Mouse (Mus musculus): ENCODE measurements at regions not wholly inside any gene's neighbourhood (a gene's known extent, or its start where the extent isn't known, plus 50 kb on each side); places are given as distances from the start of the nearest gene placed in this dataset.

GRCm38 (mm10) chr1:143065493-143065892 is 575.0 kb upstream of the B3galt2 start:
- ATAC-seq (replicated peaks; ENCODE audit: low read depth, poor library complexity, severe bottlenecking), result peak; percentile 80

DNA sequence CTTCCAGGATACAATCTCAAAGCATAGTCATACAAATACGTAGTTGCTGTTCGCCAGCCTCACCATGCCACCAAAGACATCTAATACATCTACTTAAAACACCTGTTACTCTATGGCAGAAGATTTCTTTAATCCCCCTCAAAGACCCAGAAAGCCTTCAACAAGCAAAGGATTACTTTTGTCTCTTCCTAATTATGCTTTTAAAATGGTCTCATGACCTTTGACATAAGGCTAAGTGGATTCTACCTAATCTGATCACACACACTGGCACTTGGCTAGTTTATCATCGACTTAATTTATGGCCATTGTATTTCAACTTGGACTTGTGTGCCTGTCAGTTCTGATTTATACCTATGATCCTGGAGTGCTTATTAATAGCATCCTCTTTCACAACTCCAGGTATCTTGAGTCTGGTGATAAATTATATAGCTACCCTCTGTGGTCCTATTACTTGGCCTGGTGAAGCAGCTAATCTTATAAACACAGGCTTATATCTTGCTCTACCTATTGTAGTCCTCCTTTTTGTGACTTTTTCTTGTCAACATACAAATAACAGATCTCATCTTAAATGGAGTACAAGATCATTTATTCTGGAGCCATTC is 568.6 kb upstream of the B3galt2 start:
- no peak for ATAC-seq (replicated peaks; ENCODE audit: low read depth, poor library complexity, severe bottlenecking)

DNA sequence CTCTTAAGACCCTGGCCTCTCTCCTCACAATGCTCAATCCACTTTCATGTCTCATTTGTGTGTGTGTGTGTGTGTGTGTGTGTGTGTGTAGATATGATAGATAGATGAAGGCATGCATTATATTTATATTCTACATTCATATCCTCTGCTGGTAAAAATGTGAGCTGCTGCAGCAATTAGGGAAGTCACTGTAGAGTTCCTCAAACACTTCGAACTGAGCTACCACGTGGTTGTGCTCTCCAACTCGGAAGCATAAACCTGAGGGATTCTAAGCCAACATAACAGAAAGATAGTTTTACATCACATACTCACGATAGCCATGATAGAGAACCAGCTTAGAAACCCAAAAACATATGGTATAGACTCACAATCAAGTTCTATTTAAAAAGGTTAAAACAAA is 565.5 kb upstream of the B3galt2 start:
- ATAC-seq (replicated peaks; ENCODE audit: low read depth, poor library complexity, severe bottlenecking), result peak; percentile 60

DNA sequence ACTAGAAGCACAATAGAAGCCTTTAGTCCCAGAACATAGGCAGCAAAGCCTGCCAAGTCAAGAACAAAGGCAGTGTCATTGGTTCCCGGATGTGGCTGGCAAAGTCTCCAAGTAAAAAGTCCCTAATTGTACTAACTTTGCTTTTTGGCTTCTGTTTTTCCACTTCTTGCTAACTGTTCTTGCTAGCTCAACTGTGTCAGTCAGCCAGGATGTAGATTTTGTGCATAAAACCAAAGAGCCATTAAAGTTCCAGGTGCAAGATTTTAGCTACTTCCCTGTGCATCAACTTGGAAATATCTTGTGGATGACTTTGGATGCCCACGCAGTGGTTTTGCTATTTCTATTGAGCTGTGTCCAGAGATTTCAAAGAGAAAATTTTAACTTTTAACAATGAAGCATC is 560.0 kb upstream of the B3galt2 start:
- ATAC-seq (replicated peaks; ENCODE audit: low read depth, poor library complexity, severe bottlenecking), result no peak

- ATAC-seq (replicated peaks; ENCODE audit: low read depth, poor library complexity, severe bottlenecking), result no peak
These were observed 543.6 kb upstream of the B3galt2 start for GRCm38 (mm10) chr1:143096904-143097303.

DNA sequence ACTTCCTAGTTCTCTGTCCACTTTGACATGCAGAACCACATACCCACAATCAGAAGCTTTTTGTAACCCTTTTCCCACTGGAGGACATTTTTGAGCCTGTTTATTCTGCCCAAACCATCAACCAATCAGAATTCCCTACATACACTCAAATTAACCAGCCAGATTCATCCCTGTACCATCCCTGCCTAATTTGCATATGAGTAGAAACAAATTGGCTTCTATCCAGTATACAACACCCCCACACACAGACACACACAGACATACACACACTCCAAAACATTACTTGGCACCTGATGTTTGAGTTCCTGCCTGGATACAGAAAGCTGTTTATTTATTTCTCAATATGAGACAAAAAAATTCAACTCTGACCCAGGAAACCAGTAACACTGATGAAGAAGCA is 542.2 kb upstream of the B3galt2 start:
- ATAC-seq (replicated peaks; ENCODE audit: low read depth, poor library complexity, severe bottlenecking), result no peak

DNA sequence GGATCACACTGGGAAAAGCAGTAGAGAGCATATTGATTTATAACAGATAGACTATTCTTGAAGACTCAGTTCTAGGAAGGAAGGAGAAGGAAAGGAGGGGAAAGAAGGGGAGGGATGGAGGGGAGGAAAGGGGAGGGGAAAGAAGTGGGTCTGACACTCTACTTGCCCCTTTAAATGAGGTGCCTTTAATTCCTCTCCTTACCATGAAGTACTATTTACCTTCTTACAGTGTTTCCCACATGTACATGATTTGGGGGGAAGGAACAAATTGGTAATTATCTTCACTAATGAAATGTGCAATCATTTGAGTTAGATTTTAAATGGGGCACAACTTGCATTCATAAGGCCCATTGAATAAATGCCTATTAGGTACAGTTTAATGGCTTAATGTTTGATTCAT is 518.3 kb upstream of the B3galt2 start:
- no peak for ATAC-seq (replicated peaks; ENCODE audit: low read depth, poor library complexity, severe bottlenecking)

DNA sequence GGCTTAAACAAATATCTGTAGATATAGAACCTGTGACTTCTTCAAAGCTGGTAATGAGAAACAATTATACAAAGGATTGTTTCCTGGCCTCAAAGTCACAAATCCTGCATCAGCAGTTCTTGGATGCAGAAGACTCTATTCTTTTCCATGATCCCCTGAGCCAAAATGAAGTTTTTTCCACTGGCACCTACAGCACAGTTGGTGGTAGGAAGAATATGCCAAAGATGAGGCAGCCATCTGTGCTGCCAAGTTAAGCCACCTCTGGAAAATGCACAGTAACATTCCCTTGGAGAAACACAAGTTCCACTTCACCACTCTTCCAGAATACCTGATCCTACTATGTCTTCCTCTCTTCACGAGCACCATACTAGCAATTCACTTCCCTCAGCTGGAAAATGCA is 510.2 kb upstream of the B3galt2 start:
- ATAC-seq (replicated peaks; ENCODE audit: low read depth, poor library complexity, severe bottlenecking), result no peak

- no peak for ATAC-seq (replicated peaks; ENCODE audit: low read depth, poor library complexity, severe bottlenecking)
These were observed 507.7 kb upstream of the B3galt2 start for GRCm38 (mm10) chr1:143132806-143133205.

DNA sequence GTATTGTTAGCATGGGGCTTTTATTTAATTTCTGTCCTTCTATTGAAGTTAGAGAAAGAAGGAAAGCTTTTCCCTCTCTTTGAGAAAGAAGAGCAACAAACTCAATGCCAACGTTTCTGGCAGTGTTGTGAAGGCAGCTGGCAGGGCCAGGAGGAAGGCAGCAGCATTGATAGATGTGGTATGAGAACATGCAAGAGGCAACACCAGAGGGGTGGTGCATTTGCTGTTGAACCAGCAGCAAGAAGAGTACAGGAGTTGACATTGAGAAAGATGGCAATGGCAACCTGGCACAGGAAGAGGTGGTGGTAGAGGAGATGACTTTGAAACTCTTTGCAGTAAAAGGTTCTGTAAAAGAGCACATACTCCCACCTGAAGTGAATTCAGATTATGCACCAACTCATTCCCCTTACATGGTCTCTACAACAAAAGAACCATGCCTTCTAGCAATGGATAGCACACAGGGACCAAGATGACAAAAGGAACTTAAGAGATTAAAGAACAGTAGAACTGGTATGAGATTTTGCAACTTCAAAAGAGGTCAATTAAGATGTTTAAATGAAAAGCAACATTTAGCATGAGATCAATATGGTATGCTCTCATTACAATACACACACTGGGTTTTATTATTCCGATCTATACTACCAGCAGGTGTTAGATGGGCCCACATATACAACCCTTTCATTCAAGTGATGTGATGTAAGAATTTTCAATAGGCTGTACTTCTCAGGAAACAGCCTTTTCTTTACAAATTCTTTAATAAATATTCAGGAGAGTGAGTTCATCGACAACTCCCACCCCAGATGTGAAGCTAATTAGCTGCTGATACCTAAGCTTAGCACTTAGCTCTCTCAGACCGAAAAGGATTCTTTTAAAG is 495.1 kb upstream of the B3galt2 start:
- no peak for ATAC-seq (replicated peaks; ENCODE audit: low read depth, poor library complexity, severe bottlenecking)

GRCm38 (mm10) chr1:143171286-143171685 is 469.2 kb upstream of the B3galt2 start:
- ATAC-seq (replicated peaks; ENCODE audit: low read depth, poor library complexity, severe bottlenecking), result no peak

DNA sequence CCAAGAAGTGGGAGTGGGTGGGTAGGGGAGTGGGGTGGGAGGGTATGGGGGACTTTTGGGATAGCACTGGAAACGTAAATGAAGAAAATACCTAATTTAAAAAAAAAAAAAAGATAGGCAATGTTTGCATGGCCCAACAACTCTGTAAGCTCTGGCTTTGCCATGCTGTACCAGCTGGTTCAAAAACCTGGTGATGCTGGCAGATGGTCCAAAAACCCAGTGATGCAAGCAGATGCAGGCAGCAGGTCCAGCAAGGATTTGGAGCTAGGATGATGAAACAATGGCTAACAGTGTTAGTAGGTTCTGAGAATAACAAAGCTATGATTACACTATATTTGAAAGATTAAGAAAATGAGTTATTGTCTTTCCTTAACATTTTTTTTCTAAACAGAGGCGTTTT is 466.6 kb upstream of the B3galt2 start:
- ATAC-seq (replicated peaks; ENCODE audit: low read depth, poor library complexity, severe bottlenecking), result no peak

- no peak for ATAC-seq (replicated peaks; ENCODE audit: low read depth, poor library complexity, severe bottlenecking)
These were observed 448.2 kb upstream of the B3galt2 start for GRCm38 (mm10) chr1:143192167-143192793.

DNA sequence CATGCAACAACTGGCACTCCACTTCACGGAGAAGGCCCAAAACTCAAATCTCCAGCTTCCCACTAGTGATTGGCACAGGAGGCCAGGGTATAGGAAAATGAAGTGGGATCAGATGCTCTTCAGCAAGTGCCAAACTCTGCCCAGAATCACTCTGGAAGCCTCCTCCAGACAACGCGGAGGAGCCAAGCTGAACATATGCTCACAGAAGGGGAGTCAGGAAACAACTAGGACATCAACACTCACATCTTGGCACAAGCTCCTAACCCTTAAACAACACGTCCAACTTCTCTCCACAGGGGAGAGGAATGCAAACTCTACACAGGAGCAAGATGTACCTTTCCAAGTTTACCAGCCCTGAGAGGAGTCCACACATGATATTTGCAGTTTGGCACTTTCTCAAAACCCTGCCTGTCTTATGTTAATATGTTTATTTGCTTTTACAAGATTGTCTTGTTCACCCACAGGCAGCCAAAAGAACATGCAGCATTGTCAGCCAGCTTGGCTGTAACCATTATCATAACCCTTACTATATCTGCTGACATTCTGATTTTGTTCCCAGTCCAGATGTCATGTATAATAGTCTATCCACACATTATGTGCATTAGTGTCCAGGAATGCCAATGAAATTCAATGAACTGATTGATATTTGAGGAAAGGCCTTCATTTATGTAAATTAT is 440.1 kb upstream of the B3galt2 start:
- ATAC-seq (replicated peaks; ENCODE audit: low read depth, poor library complexity, severe bottlenecking), result no peak

DNA sequence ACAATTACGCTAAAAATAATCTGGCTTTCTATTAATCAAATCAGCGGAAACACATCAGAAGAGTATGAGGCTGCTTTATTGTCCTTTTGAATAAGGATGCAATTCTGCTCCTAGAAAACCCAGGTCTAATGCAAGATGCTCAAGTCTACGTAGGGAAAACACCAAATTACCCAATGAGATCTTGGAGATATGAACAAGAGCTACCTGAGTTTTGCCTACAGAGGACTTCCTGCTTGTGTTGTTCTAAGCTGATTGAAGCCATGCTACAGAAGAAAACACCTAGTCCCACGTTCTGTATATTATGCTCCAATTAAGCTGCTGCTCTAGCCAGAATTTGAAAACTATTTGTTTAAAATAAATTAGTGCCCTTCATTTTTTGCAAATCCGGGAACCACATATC is 439.5 kb upstream of the B3galt2 start:
- ATAC-seq (replicated peaks; ENCODE audit: low read depth, poor library complexity, severe bottlenecking), result no peak

GRCm38 (mm10) chr1:143202182-143202581 is 438.3 kb upstream of the B3galt2 start:
- peak; percentile 97 for ATAC-seq (replicated peaks; ENCODE audit: low read depth, poor library complexity, severe bottlenecking)

DNA sequence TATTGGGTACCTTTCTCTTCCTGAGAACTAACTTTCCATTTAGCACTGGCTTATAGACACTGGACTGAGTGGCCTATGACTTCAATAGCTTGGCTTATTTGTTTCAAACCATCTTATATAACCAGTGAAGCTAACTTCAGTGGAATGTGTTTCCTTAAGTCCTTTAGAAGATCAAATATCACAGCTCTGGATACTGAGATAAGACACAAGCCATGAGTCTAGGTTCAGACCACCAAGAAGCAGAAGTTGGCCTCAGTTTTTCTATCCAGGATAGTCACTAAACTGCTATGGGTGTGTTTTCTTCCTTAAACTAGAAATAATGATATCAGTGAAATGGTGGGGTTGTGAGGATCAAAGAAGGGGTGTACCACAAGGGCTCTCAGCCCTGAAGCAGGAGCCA is 436.4 kb upstream of the B3galt2 start:
- no peak for ATAC-seq (replicated peaks; ENCODE audit: low read depth, poor library complexity, severe bottlenecking)

GRCm38 (mm10) chr1:143206995-143207394 is 433.5 kb upstream of the B3galt2 start:
- no peak for ATAC-seq (replicated peaks; ENCODE audit: low read depth, poor library complexity, severe bottlenecking)

DNA sequence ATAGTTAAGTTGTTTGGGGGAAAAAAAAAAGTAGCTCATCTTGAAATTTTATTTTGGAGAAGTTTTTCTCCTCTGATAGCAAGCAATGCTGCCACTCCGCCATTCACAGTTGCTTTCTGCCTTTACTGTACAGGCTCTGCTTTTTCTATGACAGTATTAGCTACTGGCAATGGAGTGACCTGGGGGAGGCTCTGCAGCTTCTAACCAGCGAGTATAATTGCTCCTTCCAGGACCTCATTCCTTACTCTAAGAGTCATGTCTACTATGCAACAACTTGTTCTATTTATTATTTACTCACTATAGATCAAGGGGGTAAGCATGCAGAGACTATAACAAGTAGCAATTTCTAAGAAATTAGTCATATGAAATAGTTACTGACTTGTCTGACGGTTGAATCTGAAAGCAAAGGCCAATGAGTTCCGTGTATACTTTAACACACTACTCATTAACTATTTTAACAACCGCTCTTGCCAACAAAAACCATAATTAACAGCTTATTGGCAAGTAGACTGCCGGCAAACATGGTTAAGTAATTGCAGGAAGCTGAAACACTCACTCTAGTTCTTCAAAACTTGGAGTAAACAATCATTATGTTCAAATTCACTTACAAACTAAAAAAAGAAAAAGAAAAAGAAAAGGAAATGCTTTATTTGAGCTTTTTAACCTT is 432.9 kb upstream of the B3galt2 start:
- no peak for ATAC-seq (replicated peaks; ENCODE audit: low read depth, poor library complexity, severe bottlenecking)

- no peak for ATAC-seq (replicated peaks; ENCODE audit: low read depth, poor library complexity, severe bottlenecking)
These were observed 423.1 kb upstream of the B3galt2 start for GRCm38 (mm10) chr1:143217401-143217800.
